Mouse (Mus musculus) heart, embryonic 12.5 days (tissue): Measurements from ENCODE around the gene Armt1. TPM values are rescaled to one million over a fixed set of nuclear protein-coding genes. Genes with fewer than 3 reads are reported as not detected.

Experiments used
- ATAC-seq: fragments of 200-750 bp; cut with Nextera tagmentation; 2 replicates; pipeline ENCODE4 v1.8.0; 2017; ENCODE audit warnings: moderate TSS enrichment, moderate library complexity; ENCODE audit not compliant: insufficient number of reproducible peaks, low FRiP score
- H3K27ac ChIP-seq: fragments of 300-500 bp; sonication (generic); 2 replicates; pipeline ENCODE4 v1.5.1; 2016; ENCODE audit warnings: mild to moderate bottlenecking, moderate library complexity; ENCODE audit not compliant: poor library complexity, severe bottlenecking
- H3K27me3 ChIP-seq: fragments of 300-500 bp; sonication (generic); replicated peaks from 2 replicates; pipeline ENCODE4 v1.6.1; 2016; ENCODE audit warnings: mild to moderate bottlenecking, moderate library complexity
- H3K36me3 ChIP-seq: fragments of 300-500 bp; sonication (generic); 2 replicates; pipeline ENCODE4 v1.6.1; 2016; ENCODE audit warnings: mild to moderate bottlenecking, moderate library complexity
- H3K4me1 ChIP-seq: fragments of 300-500 bp; sonication (generic); replicated peaks from 2 replicates; pipeline ENCODE4 v1.6.1; 2016; ENCODE audit warnings: mild to moderate bottlenecking
- H3K4me2 ChIP-seq: fragments of 300-500 bp; sonication (generic); 2 replicates; pipeline ENCODE4 v1.6.1; 2016; ENCODE audit warnings: mild to moderate bottlenecking, moderate library complexity
- H3K4me3 ChIP-seq: fragments of 300-500 bp; sonication (generic); 2 replicates; pipeline ENCODE4 v1.5.1; 2016; ENCODE audit warnings: mild to moderate bottlenecking
- H3K9ac ChIP-seq: fragments of 300-500 bp; sonication (generic); 2 replicates; pipeline ENCODE4 v1.6.1; 2016; ENCODE audit warnings: mild to moderate bottlenecking, moderate library complexity
- H3K9me3 ChIP-seq: fragments of 300-500 bp; sonication (generic); replicated peaks from 2 replicates; pipeline ENCODE4 v1.6.1; 2016; ENCODE audit warnings: mild to moderate bottlenecking, moderate library complexity
- WGBS: fragments of 180-500 bp; shearing (Covaris S2); methylation state at CpG from one replicate; pipeline ENCODE4 v1.1.7; 2016; 5-methylcytosine and 5-hydroxymethylcytosine counted together
- polyA plus RNA-seq: library from polyadenylated mRNA; unstranded; fragments of >200 nt; fragmentation: Nextera tagmentation; extraction: Ambion mirVana; gene quantifications from 2 replicates; pipeline ENCODE4 v1.2.1, GENCODE M21; 2016

Gene Armt1
- polyA plus RNA-seq, 1 experiment from 2014 or later: 19.4 TPM

DNA sequence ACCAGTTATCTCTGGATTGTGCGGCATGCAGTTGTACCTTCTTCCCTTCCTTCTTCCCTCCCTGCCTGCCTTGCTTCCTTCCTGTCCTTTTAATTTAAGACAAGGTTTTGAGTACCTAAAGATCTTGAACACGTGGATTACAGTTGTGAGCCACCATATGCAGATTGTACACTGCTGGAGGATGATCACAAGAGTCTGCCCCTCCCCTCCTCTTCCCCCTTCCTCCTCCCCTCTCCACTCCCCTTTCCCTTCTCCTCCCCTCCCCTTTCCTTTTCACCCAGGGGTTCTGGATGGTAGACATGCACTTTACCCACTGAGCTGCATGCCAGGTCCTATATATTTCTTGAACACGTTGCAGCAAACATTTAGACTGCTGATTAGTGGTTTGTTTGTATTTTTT lies 3.1 kb downstream of the Armt1 start:
- 82% methylated on average over 3 of the region's 3 CpGs for whole genome bisulfite sequencing
- H3K27me3 ChIP-seq: no peaks in the 10 kb centered on the region
- peaks cover 47% of the 10 kb centered on the region for H3K36me3 ChIP-seq
- H3K9ac ChIP-seq: no peak overlapping the region
- no peak for ATAC-seq
- H3K9me3 ChIP-seq: no peaks in the 10 kb centered on the region
- no peak overlapping the region for H3K4me2 ChIP-seq
- no peak overlapping the region for H3K27ac ChIP-seq
- H3K4me1 ChIP-seq: peaks cover 15% of the 10 kb centered on the region
- no peak overlapping the region for H3K4me3 ChIP-seq

DNA sequence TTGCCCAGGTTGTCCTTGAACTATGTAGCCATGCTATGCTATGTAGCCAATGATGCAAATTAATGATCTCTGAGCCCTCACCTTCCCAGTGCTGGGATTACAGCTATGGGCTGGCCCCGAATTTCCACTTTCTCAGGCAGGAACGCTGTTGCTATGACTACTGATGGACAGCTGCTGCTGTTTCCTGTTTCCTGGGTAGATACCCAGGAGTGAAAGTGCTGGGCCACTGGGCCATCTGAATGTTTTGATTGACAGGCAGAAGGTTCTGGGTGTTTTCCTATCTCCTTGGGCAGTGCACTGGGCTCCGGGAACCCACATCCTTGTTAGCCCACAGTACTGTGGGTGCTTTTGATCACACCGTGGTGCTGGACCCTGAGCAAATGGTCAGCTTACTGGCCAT lies 24.1 kb downstream of the Armt1 start:
- H3K4me3 ChIP-seq: no peak overlapping the region
- 50% methylated on average over 4 of the region's 4 CpGs for WGBS
- H3K36me3 ChIP-seq: peaks cover 42% of the 10 kb centered on the region
- H3K4me2 ChIP-seq: no peak overlapping the region
- H3K27ac ChIP-seq: no peak overlapping the region
- H3K9me3 ChIP-seq: no peaks in the 10 kb centered on the region
- no peak overlapping the region for H3K9ac ChIP-seq
- no peak for ATAC-seq
- no peaks in the 10 kb centered on the region for H3K4me1 ChIP-seq
- no peaks in the 10 kb centered on the region for H3K27me3 ChIP-seq

DNA sequence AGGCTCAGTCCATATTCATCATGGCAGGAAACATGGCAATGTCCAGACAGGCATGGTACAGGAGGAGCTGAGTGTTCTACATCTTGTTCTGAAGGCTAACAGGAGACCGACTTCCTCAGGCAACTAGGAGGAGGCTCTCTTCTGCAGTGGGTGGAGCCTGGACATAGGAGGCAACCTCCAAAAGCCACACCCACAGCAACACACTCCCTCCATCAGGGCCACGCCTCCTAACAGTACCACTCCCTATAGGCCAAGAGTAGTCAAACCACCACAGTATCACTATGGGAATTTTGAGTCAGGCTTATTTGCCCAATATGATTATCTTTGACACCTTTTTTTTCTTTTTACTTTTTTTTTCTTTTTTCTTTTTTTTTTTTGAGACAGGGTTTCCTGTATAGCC lies 27.9 kb downstream of the Armt1 start:
- ATAC-seq: peak; percentile 55; the same call in 1 of the 2 replicates
- H3K27ac ChIP-seq: no peak overlapping the region

GRCm38 (mm10) chr10:4465799-4466198 lies 33.5 kb downstream of the Armt1 start:
- 65% methylated on average over 7 of the region's 7 CpGs for WGBS

More for the DNA sequence above, 27.9 kb downstream of the Armt1 start:
- Histone ChIP-seq H3K9ac (no peak overlapping the region), H3K4me3 (no peak overlapping the region), H3K27me3 (no peaks in the 10 kb centered on the region), H3K9me3 (no peaks in the 10 kb centered on the region), H3K4me2 (no peak overlapping the region), H3K4me1 (no peaks in the 10 kb centered on the region), H3K36me3 (peaks cover 11% of the 10 kb centered on the region)
- WGBS: 87% methylated on average over 2 of the region's 2 CpGs

GRCm38 (mm10) chr10:4469406-4469805 lies 37.1 kb downstream of the Armt1 start:
- ATAC-seq: no peak
- H3K27ac ChIP-seq: no peak overlapping the region
- no peak overlapping the region for H3K9ac ChIP-seq
- no peaks in the 10 kb centered on the region for H3K36me3 ChIP-seq
- H3K4me3 ChIP-seq: no peak overlapping the region
- 0 out of 2 replicates have a peak, but pooled peaks cover 2% of the 10 kb centered on the region for H3K4me1 ChIP-seq
- no peaks in the 10 kb centered on the region for H3K27me3 ChIP-seq
- H3K9me3 ChIP-seq: no peaks in the 10 kb centered on the region
- no peak overlapping the region for H3K4me2 ChIP-seq
- WGBS: 70% methylated on average over 3 of the region's 3 CpGs

More at GRCm38 (mm10) chr10:4465799-4466198, 33.5 kb downstream of the Armt1 start:
- Histone ChIP-seq H3K36me3 (no peaks in the 10 kb centered on the region), H3K27me3 (no peaks in the 10 kb centered on the region), H3K9ac (no peak overlapping the region), H3K4me2 (no peak overlapping the region), H3K27ac (no peak overlapping the region), H3K4me1 (no peaks in the 10 kb centered on the region), H3K9me3 (no peaks in the 10 kb centered on the region), H3K4me3 (no peak overlapping the region)
- no peak for ATAC-seq

DNA sequence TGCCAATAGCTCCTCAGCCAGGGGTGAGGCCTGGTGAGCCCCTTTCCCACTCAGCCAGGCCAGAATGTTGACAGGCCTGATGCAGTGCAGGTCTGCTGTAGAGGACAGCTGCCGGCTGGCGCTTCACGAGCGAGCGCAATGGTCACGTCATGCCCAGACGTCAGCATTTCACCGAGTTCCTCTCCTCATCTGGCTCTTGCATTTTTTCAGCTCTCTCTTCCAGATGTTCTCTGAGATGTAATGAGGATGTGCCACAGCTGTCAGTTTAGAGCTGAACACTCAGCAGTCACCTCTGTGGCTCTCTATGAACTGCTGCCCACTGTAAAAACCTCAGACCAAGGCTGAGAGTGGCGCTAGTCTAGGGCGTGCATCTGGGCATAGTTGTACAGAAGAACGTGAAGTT lies 41.3 kb downstream of the Armt1 start:
- Histone ChIP-seq H3K27ac (no peak overlapping the region), H3K4me1 (0 out of 2 replicates have a peak, but pooled peaks cover 2% of the 10 kb centered on the region), H3K9me3 (no peaks in the 10 kb centered on the region), H3K9ac (no peak overlapping the region), H3K27me3 (no peaks in the 10 kb centered on the region), H3K4me2 (peak overlapping the region; percentile 33; the same call in 1 of the 2 replicates), H3K4me3 (no peak overlapping the region), H3K36me3 (no peaks in the 10 kb centered on the region)
- WGBS: 41% methylated on average over 11 of the region's 11 CpGs
- peak; percentile 72; the same call in 1 of the 2 replicates for ATAC-seq

GRCm38 (mm10) chr10:4475431-4475830 lies 43.2 kb downstream of the Armt1 start:
- ATAC-seq: no peak
- Histone ChIP-seq H3K4me2 (no peak overlapping the region), H3K4me1 (0 out of 2 replicates have a peak, but pooled peaks cover 2% of the 10 kb centered on the region), H3K9me3 (0 out of 2 replicates have a peak, but pooled peaks cover 3% of the 10 kb centered on the region), H3K9ac (no peak overlapping the region), H3K4me3 (no peak overlapping the region), H3K36me3 (no peaks in the 10 kb centered on the region), H3K27ac (no peak overlapping the region), H3K27me3 (no peaks in the 10 kb centered on the region)
- WGBS: 79% methylated on average over 3 of the region's 3 CpGs

GRCm38 (mm10) chr10:4476604-4477003 lies 44.3 kb downstream of the Armt1 start:
- Histone ChIP-seq H3K9me3 (0 out of 2 replicates have a peak, but pooled peaks cover 3% of the 10 kb centered on the region), H3K9ac (no peak overlapping the region), H3K27ac (no peak overlapping the region), H3K4me2 (no peak overlapping the region), H3K4me1 (0 out of 2 replicates have a peak, but pooled peaks cover 2% of the 10 kb centered on the region), H3K36me3 (no peaks in the 10 kb centered on the region), H3K27me3 (no peaks in the 10 kb centered on the region), H3K4me3 (no peak overlapping the region)
- WGBS: 73% methylated on average over 5 of the region's 5 CpGs
- ATAC-seq: no peak

- no peak for ATAC-seq
- Histone ChIP-seq H3K4me3 (no peak overlapping the region), H3K4me1 (no peaks in the 10 kb centered on the region), H3K4me2 (no peak overlapping the region), H3K36me3 (no peaks in the 10 kb centered on the region), H3K27ac (no peak overlapping the region), H3K9ac (no peak overlapping the region), H3K27me3 (no peaks in the 10 kb centered on the region), H3K9me3 (0 out of 2 replicates have a peak, but pooled peaks cover 3% of the 10 kb centered on the region)
- 86% methylated on average over 3 of the region's 3 CpGs for WGBS
These were observed 48.7 kb downstream of the Armt1 start for GRCm38 (mm10) chr10:4480929-4481328.

GRCm38 (mm10) chr10:4481695-4482094 lies 49.4 kb downstream of the Armt1 start:
- Histone ChIP-seq H3K27me3 (no peaks in the 10 kb centered on the region), H3K4me2 (no peak overlapping the region), H3K36me3 (no peaks in the 10 kb centered on the region), H3K4me3 (no peak overlapping the region), H3K9me3 (0 out of 2 replicates have a peak, but pooled peaks cover 3% of the 10 kb centered on the region), H3K4me1 (no peaks in the 10 kb centered on the region), H3K9ac (no peak overlapping the region), H3K27ac (no peak overlapping the region)
- ATAC-seq: no peak
- 75% methylated on average over 8 of the region's 8 CpGs for WGBS

GRCm38 (mm10) chr10:4482355-4482754 lies 50.1 kb downstream of the Armt1 start, which contains the start of gene Ccdc170:
Ccdc170 (plus strand) TSS chr10:4482502.
- Histone ChIP-seq H3K27ac (no peak within 1 kb of the TSS), H3K9ac (no peak within 1 kb of the TSS), H3K4me1 (no peaks in the 10 kb centered on the region), H3K4me2 (no peak within 1 kb of the TSS), H3K27me3 (no peaks in the 10 kb centered on the region), H3K9me3 (0 out of 2 replicates have a peak, but pooled peaks cover 3% of the 10 kb centered on the region), H3K36me3 (no peaks in the 10 kb centered on the region), H3K4me3 (no peak within 1 kb of the TSS)
- ATAC-seq: no peak
- WGBS: 46% methylated on average over 11 of the region's 11 CpGs

DNA sequence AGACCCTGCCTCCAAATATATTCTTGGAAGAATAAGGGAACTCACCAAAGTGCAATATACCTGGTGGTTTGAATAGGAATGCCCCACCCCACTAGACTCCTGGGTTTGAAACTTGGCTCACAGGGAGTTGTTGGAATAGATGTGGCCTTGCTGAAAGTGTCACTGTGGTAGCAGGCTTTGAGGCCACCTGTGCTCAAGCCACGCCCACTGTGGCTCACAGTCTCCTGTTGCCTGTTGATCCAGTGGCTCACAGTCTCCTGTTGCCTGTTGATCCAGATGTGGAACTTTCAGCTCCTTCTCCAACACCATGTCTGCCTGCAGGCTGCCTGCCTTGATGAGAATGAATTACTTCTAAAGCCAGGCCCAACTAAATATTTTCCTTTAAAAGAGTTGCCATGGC lies 51.6 kb downstream of the Armt1 start:
- no peak for ATAC-seq
- H3K9ac ChIP-seq: no peak overlapping the region
- H3K4me3 ChIP-seq: no peak overlapping the region
- 82% methylated on average over 1 of the region's 1 CpGs for WGBS
- 0 out of 2 replicates have a peak, but pooled peaks cover 3% of the 10 kb centered on the region for H3K9me3 ChIP-seq
- H3K27me3 ChIP-seq: no peaks in the 10 kb centered on the region
- no peaks in the 10 kb centered on the region for H3K36me3 ChIP-seq
- H3K4me1 ChIP-seq: no peaks in the 10 kb centered on the region
- H3K4me2 ChIP-seq: no peak overlapping the region
- H3K27ac ChIP-seq: no peak overlapping the region
